Mouse (Mus musculus) megakaryocyte, adult 5-6 weeks (primary cell): ENCODE results near the gene Slc16a1. TPM values are rescaled to one million over a fixed set of nuclear protein-coding genes. Genes with fewer than 3 reads are reported as not detected.

Experiments
- ATAC-seq: 2 replicates; pipeline ENCODE4 v1.8.0; 2016; ENCODE audit warnings: mild to moderate bottlenecking, inconsistent platforms; ENCODE audit not compliant: poor library complexity, severe bottlenecking
- total RNA-seq, 2 experiments: library from RNA; stranded (forward) in 1 of 2; stranded (reverse) in 1 of 2; fragments of 153-499, 151-499 nt in 1 of 2; fragments of 221-1000, 200-1000 nt in 1 of 2; gene quantifications; 2 replicates each; pipeline versions ENCODE4 v1.2.3 to v1.2.4; 2015 to 2017

The Slc16a1 gene
- total RNA-seq, 2 experiments from 2014 or later, result 7.3 to 10.6 TPM

DNA sequence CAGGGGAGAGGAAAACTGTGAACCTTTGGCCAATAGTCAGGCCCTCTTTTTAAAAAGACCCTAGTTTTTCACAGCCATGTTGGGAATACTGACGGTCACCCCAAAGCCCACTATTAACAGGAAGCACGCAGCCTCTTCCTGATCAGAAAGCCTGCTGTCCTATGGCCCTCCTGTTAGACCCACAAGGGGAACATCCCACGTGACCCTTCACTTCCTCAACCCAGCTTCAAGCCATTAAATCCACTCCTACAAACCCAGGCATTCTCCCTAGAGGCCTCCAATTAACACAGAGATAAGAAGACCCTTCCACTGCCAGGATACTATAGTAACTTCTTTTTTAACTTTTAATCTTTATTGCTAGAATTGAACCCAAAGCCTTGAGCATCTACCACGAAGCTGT is 33.6 kb downstream of the Slc16a1 start:
- 0 out of 2 replicates have a peak, but pooled peaks have one; percentile 22 for ATAC-seq

DNA sequence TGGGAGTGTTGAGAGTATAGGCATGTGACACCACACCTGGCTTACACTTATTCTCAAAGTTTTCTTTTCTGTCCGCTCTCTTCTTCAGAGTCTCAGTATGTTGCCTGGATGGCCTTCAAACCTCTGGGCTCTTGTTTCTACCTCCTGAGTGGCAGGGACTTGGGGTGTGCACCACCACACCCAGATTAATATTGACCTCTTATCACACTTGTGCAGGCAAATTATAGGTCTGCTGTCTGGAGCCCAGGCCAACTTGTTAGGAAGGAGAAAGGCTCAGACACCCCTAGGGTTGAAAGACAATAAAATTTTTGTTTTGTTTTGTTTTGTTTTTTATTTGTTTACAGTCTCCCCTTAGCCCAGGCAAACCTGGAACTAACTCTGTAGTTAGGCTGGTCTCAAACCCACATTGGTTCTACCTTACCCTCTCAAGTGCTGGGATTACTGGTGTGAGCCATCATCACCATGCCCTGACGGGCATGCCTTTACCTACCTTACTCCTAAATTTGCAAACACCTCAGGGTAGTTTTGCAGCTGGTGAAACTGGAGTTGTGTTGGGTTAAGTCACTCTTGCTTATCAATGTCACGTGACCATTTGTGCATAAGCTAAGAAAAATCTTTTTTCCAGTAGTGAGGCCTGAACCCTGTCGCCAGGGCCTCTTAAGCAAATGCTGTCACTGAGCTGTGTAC is 35.3 kb downstream of the Slc16a1 start:
- no peak for ATAC-seq

DNA sequence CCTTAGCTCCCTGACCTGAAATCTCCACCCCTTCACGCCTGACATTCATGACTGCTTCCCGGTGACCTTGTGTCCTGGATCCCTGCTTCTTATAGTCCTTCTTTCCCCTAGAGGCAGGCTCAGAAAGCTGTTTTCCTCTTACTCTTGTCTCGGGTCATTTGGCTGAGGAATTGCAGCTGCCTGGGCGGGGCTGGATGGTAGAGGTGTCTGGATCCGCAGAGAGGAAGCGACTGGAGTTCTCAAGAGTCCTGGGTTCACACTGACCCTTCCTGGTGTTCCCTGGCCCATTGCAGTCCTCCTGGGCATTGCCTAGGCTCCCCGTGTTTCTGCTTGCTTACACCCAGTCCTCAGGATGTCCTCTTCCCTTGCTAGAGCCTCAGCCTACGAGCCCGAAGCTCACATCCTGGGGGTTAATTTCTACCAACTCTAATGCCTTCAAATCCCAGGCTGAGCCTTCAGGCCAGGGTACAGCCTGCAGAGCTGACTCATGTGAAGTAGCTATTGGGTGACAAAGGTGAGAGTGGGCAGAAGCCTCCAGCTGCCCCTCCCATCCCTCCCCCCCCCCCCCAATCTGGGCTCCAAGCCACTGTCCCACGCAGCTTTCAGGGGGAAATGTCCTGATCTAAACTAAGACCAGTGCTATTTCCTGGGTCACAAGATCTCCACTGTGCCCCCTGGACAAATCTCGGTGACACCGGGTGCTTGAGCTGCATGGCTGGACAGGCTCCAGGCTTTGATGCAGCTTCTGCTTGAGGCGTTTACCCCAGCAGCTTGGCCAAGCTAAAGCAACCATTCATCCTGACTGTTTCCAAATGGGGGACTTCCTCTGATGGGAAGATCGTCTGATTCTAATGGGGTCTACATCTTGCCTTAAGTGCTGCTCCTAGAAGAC is 36.1 kb downstream of the Slc16a1 start:
- no peak for ATAC-seq

DNA sequence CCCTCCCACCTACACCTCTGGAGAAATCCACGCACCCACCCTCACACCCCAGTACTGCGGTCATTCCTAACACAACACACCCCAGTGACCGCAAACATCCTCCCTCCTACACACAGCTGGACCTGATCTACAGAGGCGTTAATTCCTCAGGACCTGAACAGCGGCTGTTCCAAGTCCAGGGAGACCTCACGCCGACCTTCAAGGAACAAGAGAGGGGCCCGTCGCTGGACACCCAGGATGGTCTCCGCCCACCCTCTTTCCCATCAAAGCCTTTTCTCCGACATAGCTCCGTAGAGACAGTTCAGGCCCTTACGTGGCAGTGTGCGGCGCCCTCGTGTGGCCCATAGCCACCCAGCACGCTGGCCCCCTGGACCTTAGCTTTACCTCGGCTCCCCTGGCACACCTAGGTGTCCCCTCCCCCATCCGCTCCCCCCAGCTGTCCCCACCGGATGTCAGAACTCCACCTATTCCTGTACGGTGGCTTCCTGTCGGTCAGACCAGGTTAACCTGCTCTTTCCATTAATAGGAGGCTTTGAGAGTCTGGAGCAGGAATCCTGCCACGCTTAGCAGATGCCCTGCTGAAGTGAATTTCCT is 36.9 kb downstream of the Slc16a1 start:
- peak; percentile 78 for ATAC-seq

DNA sequence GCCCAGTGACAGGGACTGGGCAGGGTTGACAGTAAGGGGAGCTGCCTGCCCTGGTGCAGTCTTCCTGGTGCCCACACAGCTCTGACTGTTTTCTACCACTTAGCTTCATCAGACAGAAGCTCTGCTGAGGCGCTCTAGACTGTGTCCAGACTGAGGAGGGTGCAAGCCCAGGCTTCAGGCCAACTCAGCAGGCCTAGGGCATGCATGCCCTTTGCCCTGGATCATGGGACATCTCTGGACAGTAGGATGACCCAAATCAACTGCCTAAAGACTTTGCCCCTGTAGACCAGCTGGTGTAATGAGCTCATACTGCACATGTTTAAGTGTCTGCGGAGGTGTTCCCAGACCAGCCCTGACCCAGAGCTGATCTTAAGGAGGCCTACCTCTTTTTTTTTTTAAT is 39.3 kb downstream of the Slc16a1 start:
- no peak for ATAC-seq

- no peak for ATAC-seq
Observed at GRCm38 (mm10) chr3:104678826-104679225, 40.4 kb downstream of the Slc16a1 start.

GRCm38 (mm10) chr3:104682671-104683504 is 44.4 kb downstream of the Slc16a1 start:
- ATAC-seq, result peak; percentile 93

- peak; percentile 99 for ATAC-seq
Observed at GRCm38 (mm10) chr3:104700751-104701335, 62.4 kb downstream of the Slc16a1 start.

DNA sequence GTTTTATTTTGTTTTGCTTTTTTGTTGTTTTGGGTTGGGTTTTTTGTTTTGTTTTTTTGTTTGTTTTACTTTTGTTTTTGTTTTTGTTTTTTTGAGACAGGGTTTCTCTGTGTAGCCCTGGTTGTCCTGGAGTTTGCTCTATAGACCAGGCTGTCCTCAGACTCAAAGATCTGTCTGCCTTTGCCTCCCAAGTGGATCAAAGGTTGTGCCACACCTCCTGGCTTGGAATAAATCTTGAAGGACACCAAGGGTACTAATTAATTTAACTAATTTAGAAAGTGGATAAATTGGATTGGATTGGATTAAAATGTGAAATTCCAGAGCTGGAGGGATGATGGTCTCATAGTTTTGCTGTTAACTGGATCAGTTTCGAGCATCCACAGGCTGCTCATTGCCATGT is 63.3 kb downstream of the Slc16a1 start:
- no peak for ATAC-seq

- no peak for ATAC-seq
Observed at GRCm38 (mm10) chr3:104703941-104704340, 65.5 kb downstream of the Slc16a1 start.

DNA sequence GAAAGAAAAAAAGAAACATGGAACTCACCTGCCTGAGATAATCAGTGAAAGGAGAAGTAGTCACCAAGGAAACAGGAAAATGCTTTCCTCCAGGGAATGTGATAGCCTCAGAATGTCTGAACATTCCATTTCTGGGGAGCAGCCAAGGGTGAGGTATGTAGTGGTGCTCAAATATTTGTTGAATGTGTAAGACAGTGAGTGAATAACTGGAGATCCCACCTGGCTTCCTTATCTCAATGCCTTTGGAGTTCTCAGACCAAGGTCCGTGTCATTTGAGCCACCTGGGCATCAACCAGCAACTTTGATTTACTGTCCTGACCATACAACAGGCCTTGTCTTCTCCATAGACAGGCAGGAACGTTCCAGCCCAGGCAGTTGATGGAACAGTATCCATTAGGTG is 68.0 kb downstream of the Slc16a1 start:
- no peak for ATAC-seq

DNA sequence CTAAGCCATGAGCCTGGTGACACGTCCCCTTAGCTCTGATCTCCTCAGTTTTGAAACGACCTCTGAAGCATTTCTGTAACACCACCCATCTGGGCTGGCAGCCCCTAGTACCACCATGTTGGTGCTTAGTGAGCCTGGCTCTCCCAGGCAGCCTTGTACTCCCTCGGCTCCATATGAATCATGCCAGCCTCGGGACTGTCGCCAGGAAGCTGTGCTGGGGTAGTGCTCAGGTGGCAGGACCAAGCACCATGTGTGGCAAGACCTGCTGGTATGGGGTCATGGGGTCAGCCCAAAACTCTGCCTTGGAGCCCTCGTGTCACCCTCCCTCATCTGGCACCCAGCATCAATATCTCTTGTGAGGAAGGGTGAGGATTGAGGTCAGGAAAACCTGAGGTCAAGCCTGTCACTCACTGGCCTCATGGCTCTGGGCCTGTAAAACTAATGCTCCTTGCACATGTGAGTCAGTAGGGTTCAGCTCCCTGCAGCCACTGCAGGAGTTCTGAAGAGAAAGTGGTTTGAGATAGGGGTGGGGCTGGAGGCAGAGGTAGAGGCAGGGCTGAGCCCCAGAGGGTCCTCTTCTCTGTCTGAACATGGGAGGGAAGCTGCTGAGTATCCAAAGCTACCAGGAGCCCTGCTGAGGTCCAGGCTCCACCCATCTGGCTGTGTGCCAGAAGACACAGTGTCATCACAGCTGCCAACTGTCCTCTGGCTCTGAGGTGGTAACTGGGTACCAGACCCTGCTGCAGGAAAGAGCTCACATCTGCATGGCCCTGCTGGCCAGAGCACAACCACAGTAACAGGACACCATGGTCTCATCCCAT is 68.7 kb downstream of the Slc16a1 start:
- peak; percentile 94 for ATAC-seq

DNA sequence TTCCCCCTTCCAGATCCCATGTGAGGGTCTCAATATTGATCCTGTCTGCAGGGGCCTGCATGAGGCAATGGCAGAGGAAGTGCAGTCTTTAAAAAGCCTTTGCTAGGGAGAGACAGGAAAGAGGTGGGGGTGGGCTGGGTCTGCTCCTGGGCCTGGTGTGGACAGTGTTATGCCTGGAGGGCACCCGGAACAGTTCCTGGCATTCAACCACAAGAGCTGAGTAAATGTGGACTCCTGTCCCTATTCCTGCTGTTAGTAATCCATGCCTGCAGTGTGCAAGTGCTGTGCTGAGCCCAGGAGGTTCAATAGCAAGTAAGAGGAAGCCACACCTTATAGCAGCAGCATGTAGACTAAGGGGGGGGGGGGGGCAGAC is 69.3 kb downstream of the Slc16a1 start:
- peak; percentile 49 for ATAC-seq

Other genes starting within 250 kb of the Slc16a1 start
- gene Lrig2, start 126.8 kb upstream of the Slc16a1 start, total RNA-seq (2015), result 8.5 and 12.9 TPM in 2 replicates
- 16.0 and 19.8 TPM in 2 replicates for gene Lrig2, start 126.8 kb upstream of the Slc16a1 start, total RNA-seq (2017)
- 0.41 and 0.56 TPM in 2 replicates for gene Ppm1j, start 142.4 kb downstream of the Slc16a1 start, total RNA-seq (2015)
- gene Ppm1j, start 142.4 kb downstream of the Slc16a1 start, total RNA-seq (2017), result 0.24 and 0.44 TPM in 2 replicates
- 0.16 TPM in 1 of 2 replicates, not detected in the other for gene Fam19a3, start 143.2 kb downstream of the Slc16a1 start, total RNA-seq (2015)
- 0.04 TPM in 1 of 2 replicates, not detected in the other for gene Fam19a3, start 143.2 kb downstream of the Slc16a1 start, total RNA-seq (2017)
- gene Rhoc, start 149.7 kb downstream of the Slc16a1 start, total RNA-seq (2015), result 1.4 and 2.1 TPM in 2 replicates
- gene Rhoc, start 149.7 kb downstream of the Slc16a1 start, total RNA-seq (2017), result 2.9 and 3.7 TPM in 2 replicates
- gene Mov10, start 179.9 kb downstream of the Slc16a1 start, total RNA-seq (2015), result 8.3 and 8.4 TPM in 2 replicates
- 3.8 TPM in 2 replicates for gene Mov10, start 179.9 kb downstream of the Slc16a1 start, total RNA-seq (2017)
- 23.3 and 31.8 TPM in 2 replicates for gene St7l, start 225.3 kb downstream of the Slc16a1 start, total RNA-seq (2015)
- gene St7l, start 225.3 kb downstream of the Slc16a1 start, total RNA-seq (2017), result 27.9 and 30.4 TPM in 2 replicates
- gene Capza1, start 225.8 kb downstream of the Slc16a1 start, total RNA-seq (2015), result 365 and 394 TPM in 2 replicates
- gene Capza1, start 225.8 kb downstream of the Slc16a1 start, total RNA-seq (2017), result 404 and 425 TPM in 2 replicates